Mouse (Mus musculus): ENCODE results near the gene Kxd1. TPM values are rescaled to one million over a fixed set of nuclear protein-coding genes. Genes with fewer than 3 reads are reported as not detected.
A peak's percentile ranks its signal among the peaks of the same experiment; 100 is the strongest.

Gene Kxd1
- polyA plus RNA-seq, 1 experiment from 2014 or later, result 44.5 TPM

- Histone ChIP-seq H3K4me1 (replicated peaks) (peaks cover 14% of the 10 kb centered on the region), H3K4me2 (replicated peaks) (no peak overlapping the region), H3K27ac (no peak overlapping the region), H3K27me3 (no peaks in the 10 kb centered on the region), H3K36me3 (peaks cover 4% of the 10 kb centered on the region; the same call in 1 of the 2 replicates), H3K9ac (replicated peaks) (no peak overlapping the region), H3K4me3 (replicated peaks) (no peak overlapping the region), H3K9me3 (no peaks in the 10 kb centered on the region)
- ATAC-seq, result peak; percentile 54; the same call in 1 of the 2 replicates
- 61% methylated on average over 10 of the region's 10 CpGs for WGBS
Measured at GRCm38 (mm10) chr8:70469295-70469916, 58.4 kb downstream of the Kxd1 start.

- Histone ChIP-seq H3K4me1 (replicated peaks) (peaks cover 14% of the 10 kb centered on the region), H3K9me3 (no peaks in the 10 kb centered on the region), H3K36me3 (peaks cover 4% of the 10 kb centered on the region; the same call in 1 of the 2 replicates), H3K27ac (no peak overlapping the region), H3K27me3 (no peaks in the 10 kb centered on the region), H3K4me3 (replicated peaks) (no peak overlapping the region), H3K9ac (replicated peaks) (no peak overlapping the region), H3K4me2 (replicated peaks) (no peak overlapping the region)
- ATAC-seq, result no peak
- WGBS, result 90% methylated on average over 4 of the region's 4 CpGs
Measured at GRCm38 (mm10) chr8:70468733-70469132, 59.0 kb downstream of the Kxd1 start.

- no peak for ATAC-seq
- Histone ChIP-seq H3K9me3 (no peaks in the 10 kb centered on the region), H3K4me3 (replicated peaks) (no peak overlapping the region), H3K27me3 (no peaks in the 10 kb centered on the region), H3K9ac (replicated peaks) (no peak overlapping the region), H3K36me3 (peaks cover 4% of the 10 kb centered on the region; the same call in 1 of the 2 replicates), H3K4me2 (replicated peaks) (no peak overlapping the region), H3K27ac (no peak overlapping the region), H3K4me1 (replicated peaks) (peaks cover 20% of the 10 kb centered on the region)
- WGBS, result 70% methylated on average over 1 of the region's 1 CpGs
Measured at GRCm38 (mm10) chr8:70467907-70468306, 59.8 kb downstream of the Kxd1 start.

GRCm38 (mm10) chr8:70467229-70467725, 60.5 kb downstream of the Kxd1 start:
- Histone ChIP-seq H3K36me3 (peaks cover 4% of the 10 kb centered on the region; the same call in 1 of the 2 replicates), H3K27me3 (no peaks in the 10 kb centered on the region), H3K4me3 (replicated peaks) (no peak overlapping the region), H3K4me1 (replicated peaks) (peaks cover 20% of the 10 kb centered on the region), H3K4me2 (replicated peaks) (no peak overlapping the region), H3K9me3 (no peaks in the 10 kb centered on the region), H3K9ac (replicated peaks) (no peak overlapping the region), H3K27ac (no peak overlapping the region)
- ATAC-seq, result no peak
- 83% methylated on average over 5 of the region's 5 CpGs for WGBS

- H3K4me2 ChIP-seq (replicated peaks), result no peak overlapping the region
- ATAC-seq, result no peak
- whole genome bisulfite sequencing, result 82% methylated on average over 11 of the region's 11 CpGs
- peaks cover 4% of the 10 kb centered on the region; the same call in 1 of the 2 replicates for H3K36me3 ChIP-seq
- no peak overlapping the region for H3K9ac ChIP-seq (replicated peaks)
- no peaks in the 10 kb centered on the region for H3K9me3 ChIP-seq
- no peak overlapping the region for H3K4me3 ChIP-seq (replicated peaks)
- H3K27me3 ChIP-seq, result no peaks in the 10 kb centered on the region
- no peak overlapping the region for H3K27ac ChIP-seq
- peaks cover 20% of the 10 kb centered on the region for H3K4me1 ChIP-seq (replicated peaks)
Measured at GRCm38 (mm10) chr8:70466771-70467170, 61.0 kb downstream of the Kxd1 start.

- WGBS, result 86% methylated on average over 4 of the region's 4 CpGs
- Histone ChIP-seq H3K36me3 (peaks cover 4% of the 10 kb centered on the region; the same call in 1 of the 2 replicates), H3K9ac (replicated peaks) (no peak overlapping the region), H3K9me3 (no peaks in the 10 kb centered on the region), H3K27ac (no peak overlapping the region), H3K4me2 (replicated peaks) (no peak overlapping the region), H3K4me3 (replicated peaks) (no peak overlapping the region), H3K4me1 (replicated peaks) (peaks cover 20% of the 10 kb centered on the region), H3K27me3 (no peaks in the 10 kb centered on the region)
- no peak for ATAC-seq
Measured at GRCm38 (mm10) chr8:70466305-70466704, 61.5 kb downstream of the Kxd1 start.

- WGBS, result 96% methylated on average over 4 of the region's 4 CpGs
- Histone ChIP-seq H3K27ac (no peak overlapping the region), H3K4me2 (replicated peaks) (no peak overlapping the region), H3K27me3 (no peaks in the 10 kb centered on the region), H3K9ac (replicated peaks) (no peak overlapping the region), H3K9me3 (no peaks in the 10 kb centered on the region), H3K4me3 (replicated peaks) (no peak overlapping the region), H3K36me3 (peaks cover 4% of the 10 kb centered on the region; the same call in 1 of the 2 replicates), H3K4me1 (replicated peaks) (peaks cover 20% of the 10 kb centered on the region)
- ATAC-seq, result no peak
Measured at GRCm38 (mm10) chr8:70465701-70466100, 62.1 kb downstream of the Kxd1 start.

- Histone ChIP-seq H3K36me3 (peaks cover 4% of the 10 kb centered on the region; the same call in 1 of the 2 replicates), H3K27ac (no peak overlapping the region), H3K9ac (replicated peaks) (no peak overlapping the region), H3K4me3 (replicated peaks) (no peak overlapping the region), H3K4me2 (replicated peaks) (no peak overlapping the region), H3K9me3 (no peaks in the 10 kb centered on the region), H3K27me3 (no peaks in the 10 kb centered on the region), H3K4me1 (replicated peaks) (peaks cover 9% of the 10 kb centered on the region)
- 92% methylated on average over 6 of the region's 6 CpGs for WGBS
- ATAC-seq, result no peak
Measured at GRCm38 (mm10) chr8:70464162-70464561, 63.6 kb downstream of the Kxd1 start.

- WGBS, result 72% methylated on average over 4 of the region's 4 CpGs
Measured at GRCm38 (mm10) chr8:70463306-70463705, 64.5 kb downstream of the Kxd1 start.

GRCm38 (mm10) chr8:70462516-70462813, 65.3 kb downstream of the Kxd1 start:
- no peak overlapping the region for H3K27ac ChIP-seq
- H3K27me3 ChIP-seq, result no peaks in the 10 kb centered on the region
- peaks cover 4% of the 10 kb centered on the region; the same call in 1 of the 2 replicates for H3K36me3 ChIP-seq
- no peak overlapping the region for H3K9ac ChIP-seq (replicated peaks)
- no peak overlapping the region for H3K4me3 ChIP-seq (replicated peaks)
- 92% methylated on average over 8 of the region's 8 CpGs for WGBS
- peaks cover 6% of the 10 kb centered on the region for H3K4me1 ChIP-seq (replicated peaks)
- ATAC-seq, result no peak
- no peak overlapping the region for H3K4me2 ChIP-seq (replicated peaks)
- no peaks in the 10 kb centered on the region for H3K9me3 ChIP-seq

More at GRCm38 (mm10) chr8:70463306-70463705, 64.5 kb downstream of the Kxd1 start:
- ATAC-seq, result no peak
- Histone ChIP-seq H3K27ac (no peak overlapping the region), H3K4me1 (replicated peaks) (peaks cover 6% of the 10 kb centered on the region), H3K4me2 (replicated peaks) (no peak overlapping the region), H3K9ac (replicated peaks) (no peak overlapping the region; the same call in 1 of the 2 replicates), H3K27me3 (no peaks in the 10 kb centered on the region), H3K4me3 (replicated peaks) (no peak overlapping the region), H3K9me3 (no peaks in the 10 kb centered on the region), H3K36me3 (peaks cover 4% of the 10 kb centered on the region; the same call in 1 of the 2 replicates)

- peak; percentile 22; the same call in 1 of the 2 replicates for ATAC-seq
- no peak overlapping the region for H3K4me3 ChIP-seq (replicated peaks)
- H3K9me3 ChIP-seq, result no peaks in the 10 kb centered on the region
- H3K27me3 ChIP-seq, result no peaks in the 10 kb centered on the region
- H3K36me3 ChIP-seq, result peaks cover 4% of the 10 kb centered on the region; the same call in 1 of the 2 replicates
- H3K9ac ChIP-seq (replicated peaks), result no peak overlapping the region
- 91% methylated on average over 16 of the region's 16 CpGs for WGBS
- peaks cover 6% of the 10 kb centered on the region for H3K4me1 ChIP-seq (replicated peaks)
- H3K4me2 ChIP-seq (replicated peaks), result no peak overlapping the region
- H3K27ac ChIP-seq, result no peak overlapping the region
Measured at GRCm38 (mm10) chr8:70461765-70462515, 65.8 kb downstream of the Kxd1 start.

GRCm38 (mm10) chr8:70460606-70461005, 67.2 kb downstream of the Kxd1 start:
- no peak overlapping the region for H3K9ac ChIP-seq (replicated peaks)
- no peak overlapping the region for H3K4me2 ChIP-seq (replicated peaks)
- no peak for ATAC-seq
- peaks cover 6% of the 10 kb centered on the region for H3K4me1 ChIP-seq (replicated peaks)
- WGBS, result 85% methylated on average over 9 of the region's 9 CpGs
- H3K27ac ChIP-seq, result no peak overlapping the region
- H3K4me3 ChIP-seq (replicated peaks), result no peak overlapping the region
- no peaks in the 10 kb centered on the region for H3K36me3 ChIP-seq
- no peaks in the 10 kb centered on the region for H3K9me3 ChIP-seq
- no peaks in the 10 kb centered on the region for H3K27me3 ChIP-seq

All from midbrain, embryonic 13.5 days (tissue).